Mouse (Mus musculus) ES-Bruce4 (cell line): ENCODE measurements around the gene Nup98. TPM values are rescaled to one million over a fixed set of nuclear protein-coding genes. Genes with fewer than 3 reads are reported as not detected.

Source experiments
- H3K27ac ChIP-seq: 2 replicates; pipeline ENCODE4 v1.5.1; 2012; ENCODE audit warnings: low read length, inconsistent platforms; ENCODE audit not compliant: insufficient read depth
- H3K27me3 ChIP-seq: 2 replicates; pipeline ENCODE4 v1.6.1; 2012; ENCODE audit warnings: mild to moderate bottlenecking, low read length, inconsistent platforms; ENCODE audit not compliant: control insufficient read depth, poor library complexity, insufficient read depth, severe bottlenecking
- H3K36me3 ChIP-seq: 2 replicates; pipeline ENCODE4 v1.6.1; 2012; ENCODE audit warnings: inconsistent platforms, mild to moderate bottlenecking, low read length, moderate library complexity; ENCODE audit not compliant: control insufficient read depth, poor library complexity, insufficient read depth, severe bottlenecking
- H3K4me1 ChIP-seq: one replicate; pipeline ENCODE4 v1.8.1; 2011; ENCODE audit warnings: low read length; ENCODE audit not compliant: control insufficient read depth, insufficient read depth
- H3K4me3 ChIP-seq: 2 replicates; pipeline ENCODE4 v1.5.1; 2011; ENCODE audit warnings: low read depth, mild to moderate bottlenecking, low read length
- H3K9ac ChIP-seq: 2 replicates; pipeline ENCODE4 v1.6.1; 2012; ENCODE audit warnings: low read depth, mild to moderate bottlenecking, inconsistent platforms; ENCODE audit not compliant: poor library complexity, severe bottlenecking
- H3K9me3 ChIP-seq: replicated peaks from 2 replicates; pipeline ENCODE4 v1.6.1; 2012; ENCODE audit warnings: mild to moderate bottlenecking, low read length, inconsistent platforms; ENCODE audit not compliant: control insufficient read depth, poor library complexity, insufficient read depth, severe bottlenecking
- CTCF ChIP-seq: IDR thresholded peaks from one replicate; pipeline ENCODE4 v1.8.1; 2011; ENCODE audit warnings: low read depth, low read length
- EP300 ChIP-seq: IDR thresholded peaks from 2 replicates; pipeline ENCODE4 v1.6.1; 2011; ENCODE audit warnings: low read depth, low read length; ENCODE audit not compliant: insufficient read depth
- POLR2A ChIP-seq: IDR thresholded peaks from one replicate; pipeline ENCODE4 v1.8.1; 2011; ENCODE audit warnings: low read length; ENCODE audit not compliant: insufficient read depth
- polyA plus RNA-seq: library from polyadenylated mRNA; stranded (reverse); fragments of >200 nt; gene quantifications from 2 replicates; pipeline ENCODE4 v1.2.4, GENCODE M21; 2011; ENCODE audit warnings: low read depth; ENCODE audit not compliant: missing spikeins, insufficient read depth, insufficient read length

Gene Nup98
- polyA plus RNA-seq, 1 experiment = 118 TPM

- Histone ChIP-seq H3K4me3 (no peak overlapping the region), H3K4me1 (no peaks in the 10 kb centered on the region), H3K36me3 (peaks cover 17% of the 10 kb centered on the region), H3K9ac (no peak overlapping the region), H3K9me3 (no peaks in the 10 kb centered on the region), H3K27me3 (no peaks in the 10 kb centered on the region), H3K27ac (no peak overlapping the region)
- TF ChIP-seq EP300 (no peak), POLR2A (no peak), CTCF (no peak)
Measured at GRCm38 (mm10) chr7:102080311-102080710, 129.7 kb downstream of the Nup98 start.

DNA sequence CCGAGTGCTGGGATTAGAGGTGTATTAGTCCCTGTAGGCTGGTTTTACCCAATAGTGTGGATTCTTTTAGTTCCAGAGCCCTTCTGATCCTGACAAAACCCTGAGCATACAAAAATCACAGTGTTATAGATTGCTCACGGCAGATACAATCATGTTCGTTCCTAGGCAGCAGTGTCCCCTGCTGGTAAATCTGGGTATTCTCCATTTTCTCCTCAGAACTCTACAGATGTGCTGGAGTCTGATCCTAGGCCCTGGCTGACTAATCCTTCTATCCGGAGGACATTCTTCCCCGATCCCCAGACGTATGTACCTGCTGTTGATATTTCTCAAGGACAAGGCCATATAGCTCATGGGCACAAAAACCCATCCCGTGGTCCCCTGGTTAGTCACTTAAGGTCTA, 131.5 kb downstream of the Nup98 start:
- Histone ChIP-seq H3K27me3 (no peaks in the 10 kb centered on the region), H3K36me3 (peaks cover 20% of the 10 kb centered on the region), H3K4me1 (no peaks in the 10 kb centered on the region), H3K27ac (no peak overlapping the region), H3K9ac (no peak overlapping the region), H3K4me3 (no peak overlapping the region), H3K9me3 (no peaks in the 10 kb centered on the region)
- no peak for TF ChIP-seq EP300
- no peak for TF ChIP-seq CTCF
- TF ChIP-seq POLR2A = no peak

- TF ChIP-seq POLR2A (no peak), EP300 (no peak), CTCF (peak; percentile 67)
- Histone ChIP-seq H3K27ac (no peak overlapping the region), H3K9me3 (no peaks in the 10 kb centered on the region), H3K9ac (no peak overlapping the region), H3K4me1 (no peaks in the 10 kb centered on the region), H3K27me3 (no peaks in the 10 kb centered on the region), H3K4me3 (no peak overlapping the region), H3K36me3 (peaks cover 29% of the 10 kb centered on the region)
Measured at GRCm38 (mm10) chr7:102076714-102077296, 133.2 kb downstream of the Nup98 start.

Other genes starting within 250 kb of the Nup98 start
- 6.3 TPM in 2 replicates for gene Il18bp, start 191.5 kb downstream of the Nup98 start, polyA plus RNA-seq
- gene Rnf121, start 144.7 kb downstream of the Nup98 start, polyA plus RNA-seq = 21.9 and 27.1 TPM in 2 replicates
- gene Xndc1, start 144.7 kb downstream of the Nup98 start, polyA plus RNA-seq = 43.9 and 54.2 TPM in 2 replicates
- 0.76 and 1.3 TPM in 2 replicates for gene Xntrpc, start 144.5 kb downstream of the Nup98 start, polyA plus RNA-seq
- gene Trpc2, start 127.1 kb downstream of the Nup98 start, polyA plus RNA-seq = not detected in 2 replicates
- gene Art1, start 108.4 kb downstream of the Nup98 start, polyA plus RNA-seq = 0.94 and 0.99 TPM in 2 replicates
- gene Art5, start 100.7 kb downstream of the Nup98 start, polyA plus RNA-seq = 2.7 and 3.7 TPM in 2 replicates
- gene Chrna10, start 93.3 kb downstream of the Nup98 start, polyA plus RNA-seq = not detected in 2 replicates
- gene Pgap2, start within 50 bp of the Nup98 start, polyA plus RNA-seq = 48.9 and 55.0 TPM in 2 replicates
- gene Rhog, start 45.9 kb upstream of the Nup98 start, polyA plus RNA-seq = 20.0 and 20.4 TPM in 2 replicates
- gene Stim1, start 57.6 kb upstream of the Nup98 start, polyA plus RNA-seq = 26.0 and 28.9 TPM in 2 replicates
- 157 and 167 TPM in 2 replicates for gene Rrm1, start 231.5 kb upstream of the Nup98 start, polyA plus RNA-seq